Mouse (Mus musculus): ENCODE results near the gene Gsk3b.

GRCm38 (mm10) chr16:38131041-38131440, 42.2 kb downstream of the Gsk3b start:
- TF ChIP-seq CTCF (IDR thresholded peaks at IDR 0.05) (no peak), EP300 (IDR thresholded peaks at IDR 0.05) (no peak)

Data from lung, postnatal 0 days (tissue).